16 mouse cellular contexts compared by ENCODE assay signal in the genomic region with DNA sequence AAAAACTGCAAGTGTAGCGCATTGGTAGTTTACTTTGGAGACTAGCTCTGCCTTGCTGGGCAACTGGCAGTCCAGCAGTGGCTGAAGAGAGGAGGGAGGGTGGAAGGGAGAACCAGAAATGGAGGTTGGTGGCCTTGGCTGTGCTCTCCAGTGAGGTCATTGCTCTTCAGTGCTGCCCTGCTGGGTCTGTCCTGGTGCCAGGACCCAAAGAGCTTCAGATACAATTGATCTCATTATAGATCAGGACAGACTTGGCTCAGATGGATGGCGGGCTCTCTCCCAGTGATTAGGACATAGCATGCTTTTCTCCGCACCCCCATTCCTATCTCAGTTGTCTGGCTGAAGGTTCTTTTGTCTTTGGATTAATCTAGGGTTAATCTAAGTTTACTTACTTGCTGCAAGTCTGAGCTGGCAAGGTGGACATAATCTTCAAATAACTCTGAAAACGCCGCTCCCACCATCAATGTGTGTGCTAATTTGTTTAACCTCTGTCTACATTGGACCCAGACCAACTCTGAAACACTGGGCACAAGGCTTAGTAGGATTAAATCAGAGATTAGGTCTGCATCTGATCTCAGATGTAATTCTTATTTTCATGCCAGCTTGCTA.
DNase-seq lines count a peak whose midpoint lies in the region; ATAC-seq and TF ChIP-seq lines count a peak whose summit lies in the region.
"Had no signal": no experiment of that assay in that cellular context is flagged by ENCODE, and none has a peak within 500 bp of the region (broad histone marks: within the 10 kb centered on the region; RNA-seq: fewer than 3 reads in every experiment).

No protein-coding gene starts in this region.

- no peak for TF ChIP-seq CTCF in lung, postnatal 0 days (IDR thresholded peaks at IDR 0.05)

- no peak overlapping the region for H3K4me3 ChIP-seq in forebrain, embryonic 14.5 days (ENCODE audit: low read depth, low read length)
- H3K4me3 ChIP-seq in forebrain, embryonic 12.5 days (replicated peaks), result no peak overlapping the region
- no peak overlapping the region for H3K4me3 ChIP-seq in lung, postnatal 0 days (ENCODE audit: low read depth, low read length)
- H3K4me3 ChIP-seq in stomach, embryonic 16.5 days (replicated peaks; ENCODE audit: low read length), result no peak overlapping the region
- H3K4me3 ChIP-seq: hindbrain, embryonic 15.5 days; layer of hippocampus, adult 2 months had no signal

- H3K9ac ChIP-seq in forebrain, embryonic 14.5 days (ENCODE audit: low read length), result no peak overlapping the region
- H3K9ac ChIP-seq in forebrain, embryonic 12.5 days, result no peak overlapping the region
- H3K9ac ChIP-seq in lung, postnatal 0 days (replicated peaks; ENCODE audit: low read depth), result no peak overlapping the region
- H3K9ac ChIP-seq in stomach, embryonic 16.5 days (ENCODE audit: low read length), result no peak overlapping the region
- H3K9ac ChIP-seq: hindbrain, embryonic 15.5 days; liver, embryonic 14.5 days had no signal

- H3K4me2 ChIP-seq in forebrain, embryonic 14.5 days (ENCODE audit: low read length), result no peak overlapping the region
- no peak overlapping the region for H3K4me2 ChIP-seq in forebrain, embryonic 12.5 days
- H3K4me2 ChIP-seq in lung, postnatal 0 days (replicated peaks; ENCODE audit: low read depth, low read length), result no peak overlapping the region
- no peak overlapping the region for H3K4me2 ChIP-seq in stomach, embryonic 16.5 days (ENCODE audit: low read depth, low read length)
- H3K4me2 ChIP-seq: hindbrain, embryonic 15.5 days had no signal

- H3K27me3 ChIP-seq in forebrain, embryonic 14.5 days (replicated peaks; ENCODE audit: control insufficient read depth, insufficient read depth, low read length), result no peaks in the 10 kb centered on the region
- no peaks in the 10 kb centered on the region for H3K27me3 ChIP-seq in forebrain, embryonic 12.5 days
- H3K27me3 ChIP-seq in lung, postnatal 0 days (replicated peaks; ENCODE audit: insufficient read depth, low read length), result no peaks in the 10 kb centered on the region
- H3K27me3 ChIP-seq in stomach, embryonic 16.5 days (ENCODE audit: control insufficient read depth, insufficient read depth, low read length), result no peaks in the 10 kb centered on the region
- H3K27me3 ChIP-seq: CH12.LX; hindbrain, embryonic 15.5 days had no signal

- H3K4me1 ChIP-seq in forebrain, embryonic 14.5 days (ENCODE audit: control insufficient read depth, insufficient read depth, low read length), result no peaks in the 10 kb centered on the region
- no peaks in the 10 kb centered on the region for H3K4me1 ChIP-seq in forebrain, embryonic 12.5 days
- H3K4me1 ChIP-seq in lung, postnatal 0 days (ENCODE audit: insufficient read depth, low read depth, low read length), result no peaks in the 10 kb centered on the region
- H3K4me1 ChIP-seq in stomach, embryonic 16.5 days (ENCODE audit: control insufficient read depth, insufficient read depth, low read length), result 0 out of 2 replicates have a peak, but pooled peaks cover 3% of the 10 kb centered on the region
- H3K4me1 ChIP-seq: hindbrain, embryonic 15.5 days had no signal

- peak; percentile 41 for DNase-seq in forebrain, embryonic 14.5 days (ENCODE audit: low spot score)
- peak; percentile 5 to 10 for DNase-seq in lung, adult 18-20 months
- no peak for DNase-seq in lung, postnatal 0 days (ENCODE audit: low spot score)
- peak; percentile 84 for DNase-seq in fat pad, adult 2 months (ENCODE audit: extremely low read depth, low read depth, low spot score)
- no peak for DNase-seq in embryo, embryonic 10.5 days (ENCODE audit: low spot score)
- DNase-seq: adrenal gland, postnatal 25 days; cerebellum, adult 8-10 months; gastrocnemius, postnatal 36 days; kidney, adult 8-10 months; thymus, adult 18-20 months had no signal

- TF ChIP-seq EP300 in lung, postnatal 0 days (IDR thresholded peaks at IDR 0.05), result no peak

- 66% methylated on average over 5 of the region's 5 CpGs for WGBS in forebrain, embryonic 14.5 days
- WGBS in forebrain, embryonic 12.5 days, result 78% methylated on average over 5 of the region's 5 CpGs
- WGBS in lung, postnatal 0 days, result 82% methylated on average over 5 of the region's 5 CpGs
- 65% methylated on average over 5 of the region's 5 CpGs for WGBS in stomach, embryonic 16.5 days

- no peaks in the 10 kb centered on the region for H3K36me3 ChIP-seq in forebrain, embryonic 14.5 days (ENCODE audit: control insufficient read depth, insufficient read depth, low read length)
- H3K36me3 ChIP-seq in forebrain, embryonic 12.5 days (replicated peaks), result no peaks in the 10 kb centered on the region
- H3K36me3 ChIP-seq in lung, postnatal 0 days (ENCODE audit: insufficient read depth, low read length), result no peaks in the 10 kb centered on the region
- no peaks in the 10 kb centered on the region for H3K36me3 ChIP-seq in stomach, embryonic 16.5 days (ENCODE audit: control insufficient read depth, insufficient read depth, low read length)
- H3K36me3 ChIP-seq: hindbrain, embryonic 15.5 days had no signal

- peak; percentile 48; the same call in 1 of the 2 replicates for ATAC-seq in forebrain, embryonic 14.5 days
- ATAC-seq in forebrain, embryonic 12.5 days (ENCODE audit: low FRiP score), result no peak
- ATAC-seq in lung, postnatal 0 days, result no peak
- 0 out of 2 replicates have a peak, but pooled peaks have one; percentile 68 for ATAC-seq in stomach, embryonic 16.5 days (ENCODE audit: insufficient read depth, low FRiP score)

- no peak overlapping the region for H3K27ac ChIP-seq in forebrain, embryonic 14.5 days (ENCODE audit: low read depth, low read length)
- no peak overlapping the region for H3K27ac ChIP-seq in forebrain, embryonic 12.5 days
- H3K27ac ChIP-seq in lung, postnatal 0 days (ENCODE audit: low read length), result no peak overlapping the region
- peak overlapping the region; percentile 21 for H3K27ac ChIP-seq in stomach, embryonic 16.5 days (ENCODE audit: low read length)
- H3K27ac ChIP-seq: hindbrain, embryonic 15.5 days; layer of hippocampus, adult 2 months; liver, embryonic 14.5 days had no signal

- no peaks in the 10 kb centered on the region for H3K9me3 ChIP-seq in forebrain, embryonic 14.5 days (replicated peaks; ENCODE audit: control insufficient read depth, low read length)
- no peaks in the 10 kb centered on the region for H3K9me3 ChIP-seq in forebrain, embryonic 12.5 days
- H3K9me3 ChIP-seq in lung, postnatal 0 days (ENCODE audit: low read length), result no peaks in the 10 kb centered on the region
- H3K9me3 ChIP-seq in stomach, embryonic 16.5 days (replicated peaks; ENCODE audit: control insufficient read depth, low read length), result no peaks in the 10 kb centered on the region
- H3K9me3 ChIP-seq: hindbrain, embryonic 15.5 days had no signal

Comparison
In these comparisons a context has a peak if more than half of its experiments do, and no peak if none do; other contexts are left out.
1. ATAC-seq: peak in forebrain, embryonic 14.5 days (single experiment) and stomach, embryonic 16.5 days (single experiment); none in forebrain, embryonic 12.5 days (single experiment) and lung, postnatal 0 days (single experiment).
2. DNase-seq: peak in forebrain, embryonic 14.5 days (single experiment), lung, adult 18-20 months (2 of 2) and fat pad, adult 2 months (single experiment); none in lung, postnatal 0 days (single experiment) and embryo, embryonic 10.5 days (single experiment).